Mouse (Mus musculus): ENCODE results near the gene Vps53. TPM values are rescaled to one million over a fixed set of nuclear protein-coding genes. Genes with fewer than 3 reads are reported as not detected.
"Not testable (repeated sequence)": the region's sequence is repeated elsewhere in the genome, so short reads cannot be mapped to it uniquely, and the experiment has no call there.

Vps53 gene
- polyA plus RNA-seq (2017; shearing (Covaris generic)), result 10 to 100 TPM; 41.0 to 62.8 (median 49.8) TPM

GRCm38 (mm10) chr11:76179495-76180145 is at the start of gene Vps53, which contains the start of gene Fam57a:
Gene Vps53, minus strand, starts transcription at chr11:76179647.
Gene Fam57a, plus strand, starts transcription at chr11:76179671.
- ATAC-seq, result peak; percentile 91

GRCm38 (mm10) chr11:76225051-76225450 is 45.6 kb upstream of the Vps53 start:
- ATAC-seq, result no peak

- no peak for ATAC-seq
Measured at GRCm38 (mm10) chr11:76224631-76225030, 45.2 kb upstream of the Vps53 start.

GRCm38 (mm10) chr11:76217390-76217800 is 37.9 kb upstream of the Vps53 start, which contains the start of the genes Dbil5 and Gemin4:
Gene Dbil5, plus strand, starts transcription at chr11:76217608.
Gene Gemin4, minus strand, starts transcription at chr11:76217664.
- ATAC-seq, result peak; percentile 98

- ATAC-seq, result no peak
Measured at GRCm38 (mm10) chr11:76216681-76217389, 37.4 kb upstream of the Vps53 start.

GRCm38 (mm10) chr11:76216049-76216540 is 36.6 kb upstream of the Vps53 start:
- no peak for ATAC-seq

- ATAC-seq, result no peak
Measured at GRCm38 (mm10) chr11:76215011-76215410, 35.6 kb upstream of the Vps53 start.

GRCm38 (mm10) chr11:76213841-76214240 is 34.4 kb upstream of the Vps53 start:
- no peak for ATAC-seq

GRCm38 (mm10) chr11:76211595-76211994 is 32.1 kb upstream of the Vps53 start:
- ATAC-seq, result not testable (repeated sequence)

GRCm38 (mm10) chr11:76210228-76210985 is 31.0 kb upstream of the Vps53 start:
- ATAC-seq, result no peak

GRCm38 (mm10) chr11:76206793-76207192 is 27.3 kb upstream of the Vps53 start:
- no peak for ATAC-seq

- peak; percentile 74 for ATAC-seq
Measured at GRCm38 (mm10) chr11:76201761-76202674, 22.6 kb upstream of the Vps53 start.

GRCm38 (mm10) chr11:76196977-76197469 is 17.6 kb upstream of the Vps53 start:
- no peak for ATAC-seq

- no peak for ATAC-seq
Measured at GRCm38 (mm10) chr11:76196275-76196976, 17.0 kb upstream of the Vps53 start.

GRCm38 (mm10) chr11:76186908-76187307 is 7.5 kb upstream of the Vps53 start:
- ATAC-seq, result no peak

GRCm38 (mm10) chr11:76183745-76184144 is 4.3 kb upstream of the Vps53 start:
- ATAC-seq, result no peak

GRCm38 (mm10) chr11:76180146-76180540 is 696 bp upstream of the Vps53 start:
- no peak for ATAC-seq

- ATAC-seq, result peak; percentile 59
Measured at GRCm38 (mm10) chr11:76178726-76179494, 537 bp downstream of the Vps53 start.

GRCm38 (mm10) chr11:76170207-76170606 is 9.2 kb downstream of the Vps53 start:
- no peak for ATAC-seq

- ATAC-seq, result no peak
Measured at GRCm38 (mm10) chr11:76168976-76169375, 10.5 kb downstream of the Vps53 start.
